Mouse (Mus musculus) gonadal fat pad, adult 2 months (tissue): Measurements from ENCODE around the gene Iqcm. TPM values are rescaled to one million over a fixed set of nuclear protein-coding genes. Genes with fewer than 3 reads are reported as not detected.

Experiments used
- polyA plus RNA-seq: library from polyadenylated mRNA; depleted of rRNA; stranded (reverse); fragments of >200 nt; gene quantifications from 2 replicates; pipeline ENCODE4 v1.2.3, GENCODE M21; 2012; rRNA removed

The Iqcm gene
- polyA plus RNA-seq, 1 experiment: 0.08 TPM

Other genes with a start within 250 kb of the Iqcm start
- 6.2 and 9.6 TPM in 2 replicates for gene Rasd2, start 234.8 kb upstream of the Iqcm start, polyA plus RNA-seq
- 0.26 and 0.36 TPM in 2 replicates for gene Gm10358, start 42.1 kb upstream of the Iqcm start, polyA plus RNA-seq